Mouse (Mus musculus) monocyte, adult 59 days (primary cell): ENCODE data around the gene Riok1. TPM values are rescaled to one million over a fixed set of nuclear protein-coding genes. Genes with fewer than 3 reads are reported as not detected.

Experiments used
- total RNA-seq, 2 experiments: library from RNA; stranded (reverse); gene quantifications; one replicate each; pipeline ENCODE4 v1.2.4; 2023

The Riok1 gene
- total RNA-seq = 10 to 100 TPM; 53.3 to 54.0 TPM

DNA sequence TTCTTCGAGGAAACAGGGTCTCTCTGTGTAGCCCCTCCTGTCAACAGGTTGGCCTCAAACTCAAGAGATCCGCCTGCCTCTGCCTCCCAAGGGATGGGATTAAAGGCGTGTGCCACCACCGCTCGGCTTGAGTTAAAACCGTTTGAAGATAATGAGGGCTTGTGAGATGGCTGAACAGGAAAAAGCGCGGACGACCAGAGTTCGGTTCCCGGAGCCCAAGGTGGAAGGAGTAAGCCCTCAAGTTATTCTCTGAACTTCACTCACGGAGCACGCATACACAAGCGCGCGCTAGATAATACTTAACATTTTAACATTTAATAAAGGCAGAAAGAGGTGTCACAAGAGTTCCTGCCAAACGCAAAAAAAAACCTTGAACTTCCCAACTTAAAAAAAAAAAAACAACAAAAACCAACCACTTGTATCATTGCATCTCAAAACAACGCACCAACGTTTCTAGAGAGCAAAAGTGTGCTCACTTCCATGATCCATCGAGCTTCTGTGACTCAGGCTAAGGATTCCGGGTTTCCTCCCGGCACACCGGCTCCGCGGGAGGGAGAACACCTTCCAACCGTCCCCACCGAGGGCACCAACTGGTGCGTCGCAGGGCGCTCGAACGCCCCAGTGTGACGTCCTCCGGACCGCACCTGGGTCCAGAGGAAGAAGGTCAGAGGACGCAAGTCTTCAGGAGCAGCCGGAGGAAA lies at the start of gene Riok1:
Gene Riok1, plus strand, starts transcription at position 653 of the 701 bp plus-strand sequence.

GRCm38 (mm10) chr13:37993704-37994404 lies 42.9 kb upstream of the Riok1 start, which contains the start of gene Ssr1:
Ssr1 (minus strand) TSS chr13:37994217.

GRCm38 (mm10) chr13:38037044-38037687 lies 371 bp downstream of the Riok1 start, which contains the start of gene Cage1:
Cage1 (minus strand) TSS chr13:38037069.

Other genes starting within 250 kb of the Riok1 start
- 100 to 1,000 TPM; 103 to 104 TPM for gene Ssr1, start 42.8 kb upstream of the Riok1 start, total RNA-seq
- gene Cage1, start 74 bp downstream of the Riok1 start, total RNA-seq = 1 to 10 TPM; 1.1 to 2.4 TPM
- not detected for gene Dsp, start 114.3 kb downstream of the Riok1 start, total RNA-seq
- gene Snrnp48, start 167.9 kb downstream of the Riok1 start, total RNA-seq = 10 to 100 TPM; 28.8 to 35.6 TPM